Mouse (Mus musculus): Measurements from ENCODE around the gene Col24a1. TPM values are rescaled to one million over a fixed set of nuclear protein-coding genes. Genes with fewer than 3 reads are reported as not detected.
"Not testable (repeated sequence)": the region's sequence is repeated elsewhere in the genome, so short reads cannot be mapped to it uniquely, and the experiment has no call there.

Gene Col24a1
- polyA plus RNA-seq, 1 experiment from 2014 or later = 2.4 TPM

DNA sequence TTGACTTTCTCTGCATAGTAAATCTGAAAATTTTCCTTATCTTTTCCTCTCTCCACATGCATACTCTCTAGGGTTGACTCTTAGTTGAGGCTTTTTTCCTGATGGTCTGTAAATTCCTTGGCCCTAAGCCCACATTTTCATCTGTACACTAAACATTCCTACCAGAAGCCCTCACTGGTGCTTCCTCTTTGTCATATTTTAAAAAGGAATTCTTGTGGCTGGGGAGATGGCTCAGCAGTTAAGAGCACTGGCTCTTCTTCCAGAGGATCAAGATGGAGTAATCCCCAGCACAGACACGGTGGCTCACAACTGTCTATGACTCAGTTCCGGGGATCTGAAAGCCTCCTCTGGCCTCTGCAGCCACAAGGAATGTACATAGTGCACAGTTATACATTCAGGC, 128.1 kb downstream of the Col24a1 start:
- 42% methylated on average over 2 of the region's 2 CpGs for WGBS
- Histone ChIP-seq H3K27me3 (replicated peaks; ENCODE audit: control insufficient read depth, insufficient read depth, low read length) (no peaks in the 10 kb centered on the region), H3K4me3 (ENCODE audit: low read length) (no peak overlapping the region), H3K4me1 (ENCODE audit: control insufficient read depth, insufficient read depth, low read length) (peaks cover 4% of the 10 kb centered on the region; the same call in 1 of the 2 replicates), H3K9me3 (ENCODE audit: control insufficient read depth, low read length) (no peaks in the 10 kb centered on the region), H3K27ac (ENCODE audit: low read length) (peak overlapping the region; percentile 54; the same call in 1 of the 2 replicates), H3K9ac (ENCODE audit: low read depth, low read length) (no peak overlapping the region), H3K4me2 (ENCODE audit: low read depth, low read length) (no peak overlapping the region), H3K36me3 (ENCODE audit: control insufficient read depth, insufficient read depth, low read length) (no peaks in the 10 kb centered on the region)
- ATAC-seq = peak; percentile 48

GRCm38 (mm10) chr3:145422044-145422443, 129.8 kb downstream of the Col24a1 start:
- H3K27me3 ChIP-seq (replicated peaks; ENCODE audit: control insufficient read depth, insufficient read depth, low read length) = no peaks in the 10 kb centered on the region
- no peak overlapping the region for H3K4me3 ChIP-seq (ENCODE audit: low read length)
- H3K4me2 ChIP-seq (ENCODE audit: low read depth, low read length) = no peak overlapping the region
- H3K9ac ChIP-seq (ENCODE audit: low read depth, low read length) = no peak overlapping the region
- H3K36me3 ChIP-seq (ENCODE audit: control insufficient read depth, insufficient read depth, low read length) = no peaks in the 10 kb centered on the region
- H3K9me3 ChIP-seq (ENCODE audit: control insufficient read depth, low read length) = no peaks in the 10 kb centered on the region
- 93% methylated on average over 3 of the region's 3 CpGs for WGBS
- no peak for ATAC-seq
- H3K27ac ChIP-seq (ENCODE audit: low read length) = no peak overlapping the region
- H3K4me1 ChIP-seq (ENCODE audit: control insufficient read depth, insufficient read depth, low read length) = peaks cover 4% of the 10 kb centered on the region; the same call in 1 of the 2 replicates

GRCm38 (mm10) chr3:145438352-145438751, 146.1 kb downstream of the Col24a1 start:
- no peak for ATAC-seq
- H3K4me3 ChIP-seq (ENCODE audit: low read length) = no peak overlapping the region
- no peak overlapping the region for H3K27ac ChIP-seq (ENCODE audit: low read length)
- 80% methylated on average over 7 of the region's 7 CpGs for WGBS
- H3K9me3 ChIP-seq (ENCODE audit: control insufficient read depth, low read length) = no peaks in the 10 kb centered on the region
- no peaks in the 10 kb centered on the region for H3K36me3 ChIP-seq (ENCODE audit: control insufficient read depth, insufficient read depth, low read length)
- H3K27me3 ChIP-seq (replicated peaks; ENCODE audit: control insufficient read depth, insufficient read depth, low read length) = no peaks in the 10 kb centered on the region
- H3K4me2 ChIP-seq (ENCODE audit: low read depth, low read length) = no peak overlapping the region
- H3K9ac ChIP-seq (ENCODE audit: low read depth, low read length) = no peak overlapping the region
- no peaks in the 10 kb centered on the region for H3K4me1 ChIP-seq (ENCODE audit: control insufficient read depth, insufficient read depth, low read length)

DNA sequence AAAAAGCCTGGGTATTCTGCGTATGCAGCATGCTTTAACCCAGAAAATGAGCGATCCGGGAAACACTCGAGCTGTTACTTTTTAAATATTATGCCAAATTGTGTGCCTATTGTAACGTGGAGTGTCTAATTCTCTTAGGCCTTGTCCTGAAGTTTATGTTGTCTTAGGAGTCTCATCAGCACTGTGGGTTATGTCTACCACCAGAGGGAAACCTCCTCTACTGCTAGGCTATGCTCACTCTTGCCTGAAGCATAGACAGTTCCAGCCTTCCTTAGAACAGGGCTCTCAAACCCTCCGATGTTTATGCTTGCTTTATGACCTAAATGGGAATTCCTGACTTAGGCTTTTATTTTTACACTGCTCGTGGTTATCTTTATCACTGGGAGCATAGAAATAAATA, 146.8 kb downstream of the Col24a1 start:
- WGBS = 82% methylated on average over 7 of the region's 7 CpGs
- Histone ChIP-seq H3K36me3 (ENCODE audit: control insufficient read depth, insufficient read depth, low read length) (no peaks in the 10 kb centered on the region), H3K9me3 (ENCODE audit: control insufficient read depth, low read length) (no peaks in the 10 kb centered on the region), H3K27ac (ENCODE audit: low read length) (no peak overlapping the region), H3K4me3 (ENCODE audit: low read length) (no peak overlapping the region), H3K4me1 (ENCODE audit: control insufficient read depth, insufficient read depth, low read length) (no peaks in the 10 kb centered on the region), H3K9ac (ENCODE audit: low read depth, low read length) (no peak overlapping the region), H3K4me2 (ENCODE audit: low read depth, low read length) (no peak overlapping the region), H3K27me3 (replicated peaks; ENCODE audit: control insufficient read depth, insufficient read depth, low read length) (no peaks in the 10 kb centered on the region)
- ATAC-seq = no peak

GRCm38 (mm10) chr3:145440993-145441392, 148.7 kb downstream of the Col24a1 start:
- H3K9me3 ChIP-seq (ENCODE audit: control insufficient read depth, low read length) = no peaks in the 10 kb centered on the region
- no peak overlapping the region for H3K4me3 ChIP-seq (ENCODE audit: low read length)
- ATAC-seq = no peak
- no peaks in the 10 kb centered on the region for H3K4me1 ChIP-seq (ENCODE audit: control insufficient read depth, insufficient read depth, low read length)
- no peaks in the 10 kb centered on the region for H3K36me3 ChIP-seq (ENCODE audit: control insufficient read depth, insufficient read depth, low read length)
- WGBS = 71% methylated on average over 1 of the region's 1 CpGs
- H3K9ac ChIP-seq (ENCODE audit: low read depth, low read length) = no peak overlapping the region
- H3K4me2 ChIP-seq (ENCODE audit: low read depth, low read length) = no peak overlapping the region
- no peak overlapping the region for H3K27ac ChIP-seq (ENCODE audit: low read length)
- no peaks in the 10 kb centered on the region for H3K27me3 ChIP-seq (replicated peaks; ENCODE audit: control insufficient read depth, insufficient read depth, low read length)

- H3K4me2 ChIP-seq (ENCODE audit: low read depth, low read length) = no peak overlapping the region
- no peaks in the 10 kb centered on the region for H3K36me3 ChIP-seq (ENCODE audit: control insufficient read depth, insufficient read depth, low read length)
- no peak overlapping the region for H3K27ac ChIP-seq (ENCODE audit: low read length)
- no peak overlapping the region for H3K4me3 ChIP-seq (ENCODE audit: low read length)
- H3K9me3 ChIP-seq (ENCODE audit: control insufficient read depth, low read length) = no peaks in the 10 kb centered on the region
- no peak for ATAC-seq
- no peaks in the 10 kb centered on the region for H3K4me1 ChIP-seq (ENCODE audit: control insufficient read depth, insufficient read depth, low read length)
- no peak overlapping the region for H3K9ac ChIP-seq (ENCODE audit: low read depth, low read length)
- 88% methylated on average over 1 of the region's 1 CpGs for WGBS
- no peaks in the 10 kb centered on the region for H3K27me3 ChIP-seq (replicated peaks; ENCODE audit: control insufficient read depth, insufficient read depth, low read length)
Measured at GRCm38 (mm10) chr3:145442268-145442667, 150.0 kb downstream of the Col24a1 start.

GRCm38 (mm10) chr3:145443167-145443566, 150.9 kb downstream of the Col24a1 start:
- H3K36me3 ChIP-seq (ENCODE audit: control insufficient read depth, insufficient read depth, low read length); H3K4me1 ChIP-seq (ENCODE audit: control insufficient read depth, insufficient read depth, low read length); H3K4me2 ChIP-seq (ENCODE audit: low read depth, low read length); H3K9ac ChIP-seq (ENCODE audit: low read depth, low read length); H3K4me3 ChIP-seq (ENCODE audit: low read length); H3K27me3 ChIP-seq (replicated peaks; ENCODE audit: control insufficient read depth, insufficient read depth, low read length); H3K27ac ChIP-seq (ENCODE audit: low read length); H3K9me3 ChIP-seq (ENCODE audit: control insufficient read depth, low read length); ATAC-seq: not testable (repeated sequence)
- 76% methylated on average over 6 of the region's 6 CpGs for WGBS

DNA sequence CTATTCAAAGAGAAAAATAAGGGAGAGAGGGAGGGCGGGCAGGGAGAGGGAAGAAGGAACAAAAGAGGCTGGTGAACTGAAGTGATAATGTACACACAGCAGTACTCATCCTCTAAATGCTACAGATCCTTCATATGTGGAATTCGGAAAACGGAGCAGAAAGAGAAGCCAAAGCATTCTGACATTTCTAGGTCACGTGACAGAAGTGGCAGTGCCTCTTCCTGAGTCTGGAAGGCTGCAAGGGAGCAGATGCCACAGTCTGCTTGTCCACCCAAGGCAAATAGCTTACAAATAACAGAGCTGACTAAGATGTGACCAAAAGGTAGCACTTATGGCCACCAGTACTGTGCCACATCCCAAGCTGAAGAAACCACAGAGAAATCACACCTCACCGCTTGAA, 164.8 kb downstream of the Col24a1 start:
- Histone ChIP-seq H3K4me2 (ENCODE audit: low read depth, low read length) (no peak overlapping the region), H3K9me3 (ENCODE audit: control insufficient read depth, low read length) (no peaks in the 10 kb centered on the region), H3K4me1 (ENCODE audit: control insufficient read depth, insufficient read depth, low read length) (no peaks in the 10 kb centered on the region), H3K27me3 (replicated peaks; ENCODE audit: control insufficient read depth, insufficient read depth, low read length) (no peaks in the 10 kb centered on the region), H3K9ac (ENCODE audit: low read depth, low read length) (no peak overlapping the region), H3K36me3 (ENCODE audit: control insufficient read depth, insufficient read depth, low read length) (no peaks in the 10 kb centered on the region), H3K27ac (ENCODE audit: low read length) (no peak overlapping the region), H3K4me3 (ENCODE audit: low read length) (no peak overlapping the region)
- no peak for ATAC-seq
- 65% methylated on average over 5 of the region's 5 CpGs for WGBS

DNA sequence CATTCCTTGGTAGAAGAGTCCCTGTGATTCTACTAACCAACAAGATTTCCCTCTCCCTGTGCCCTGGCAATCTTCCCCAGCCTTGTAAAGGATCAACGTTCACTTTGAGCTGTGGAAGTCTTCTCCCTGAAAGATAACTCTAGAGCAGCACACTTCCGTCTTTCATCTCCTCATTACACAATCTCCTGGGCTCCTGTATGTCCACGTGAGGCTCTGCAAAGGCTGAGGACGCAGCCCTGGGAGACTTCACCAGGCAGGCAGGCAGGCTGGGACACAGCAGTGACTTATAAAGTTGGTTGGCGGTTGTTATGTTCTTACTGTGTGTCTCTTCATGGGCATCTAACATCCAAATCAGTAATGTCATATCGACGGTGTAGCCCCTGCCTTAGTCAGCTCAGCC, 170.1 kb downstream of the Col24a1 start:
- Histone ChIP-seq H3K4me1 (ENCODE audit: control insufficient read depth, insufficient read depth, low read length) (no peaks in the 10 kb centered on the region), H3K4me2 (ENCODE audit: low read depth, low read length) (no peak overlapping the region), H3K9me3 (ENCODE audit: control insufficient read depth, low read length) (no peaks in the 10 kb centered on the region), H3K9ac (ENCODE audit: low read depth, low read length) (no peak overlapping the region), H3K27ac (ENCODE audit: low read length) (no peak overlapping the region), H3K27me3 (replicated peaks; ENCODE audit: control insufficient read depth, insufficient read depth, low read length) (no peaks in the 10 kb centered on the region), H3K4me3 (ENCODE audit: low read length) (no peak overlapping the region), H3K36me3 (ENCODE audit: control insufficient read depth, insufficient read depth, low read length) (no peaks in the 10 kb centered on the region)
- WGBS = 61% methylated on average over 7 of the region's 7 CpGs
- peak; percentile 44; the same call in 1 of the 2 replicates for ATAC-seq

- no peak overlapping the region for H3K9ac ChIP-seq (ENCODE audit: low read depth, low read length)
- no peak overlapping the region for H3K27ac ChIP-seq (ENCODE audit: low read length)
- no peak overlapping the region for H3K4me3 ChIP-seq (ENCODE audit: low read length)
- no peak overlapping the region for H3K4me2 ChIP-seq (ENCODE audit: low read depth, low read length)
- no peaks in the 10 kb centered on the region for H3K4me1 ChIP-seq (ENCODE audit: control insufficient read depth, insufficient read depth, low read length)
- ATAC-seq = 0 out of 2 replicates have a peak, but pooled peaks have one; percentile 28
- H3K27me3 ChIP-seq (replicated peaks; ENCODE audit: control insufficient read depth, insufficient read depth, low read length) = no peaks in the 10 kb centered on the region
- WGBS = 58% methylated on average over 2 of the region's 2 CpGs
- H3K9me3 ChIP-seq (ENCODE audit: control insufficient read depth, low read length) = no peaks in the 10 kb centered on the region
- H3K36me3 ChIP-seq (ENCODE audit: control insufficient read depth, insufficient read depth, low read length) = no peaks in the 10 kb centered on the region
Measured at GRCm38 (mm10) chr3:145463731-145464130, 171.5 kb downstream of the Col24a1 start.

Data from intestine, embryonic 16.5 days (tissue).